Mouse (Mus musculus): ENCODE measurements around the gene Tm4sf4. TPM values are rescaled to one million over a fixed set of nuclear protein-coding genes. Genes with fewer than 3 reads are reported as not detected.

Gene Tm4sf4
- polyA plus RNA-seq, 1 experiment = 0.70 TPM

DNA sequence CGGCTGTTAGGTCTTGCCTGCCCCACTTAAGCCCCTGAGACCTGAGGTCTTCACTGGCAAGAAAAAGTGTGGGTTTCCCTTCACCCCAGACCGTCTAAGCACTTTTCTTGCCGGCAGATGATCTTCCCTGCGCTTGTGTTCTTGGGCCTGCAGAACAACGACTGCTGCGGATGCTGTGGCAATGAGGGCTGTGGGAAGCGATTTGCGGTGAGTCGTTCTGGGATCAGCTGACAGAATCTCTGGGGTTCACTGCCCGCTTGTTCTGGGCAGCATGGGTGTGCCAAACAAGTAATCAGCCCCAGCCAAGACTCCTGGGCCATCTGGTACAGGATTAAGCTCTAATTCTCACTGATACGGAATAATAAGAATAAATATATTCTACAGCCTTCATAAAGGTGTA is 1.2 kb downstream of the Tm4sf4 start:
- no peak overlapping the region for H3K27ac ChIP-seq (ENCODE audit: insufficient read depth, low read depth, low read length)
- WGBS = 92% methylated on average over 11 of the region's 11 CpGs
- H3K27me3 ChIP-seq (replicated peaks; ENCODE audit: control insufficient read depth, insufficient read depth, low read length) = no peaks in the 10 kb centered on the region
- TF ChIP-seq POLR2A (IDR thresholded peaks at IDR 0.05; ENCODE audit: low read depth, low read length) (no peak), CTCF (conservative IDR thresholded peaks at IDR 0.05; ENCODE audit: insufficient read depth, insufficient read length, low read depth, low read length) (no peak)
- H3K36me3 ChIP-seq (ENCODE audit: control insufficient read depth, insufficient read depth, low read length) = no peaks in the 10 kb centered on the region
- peaks cover 6% of the 10 kb centered on the region for H3K4me1 ChIP-seq (ENCODE audit: control insufficient read depth, insufficient read depth, low read length)
- H3K4me3 ChIP-seq (ENCODE audit: insufficient read depth, low read depth, low read length) = no peak overlapping the region
- no peak for DNase-seq

- no peaks in the 10 kb centered on the region for H3K36me3 ChIP-seq (ENCODE audit: control insufficient read depth, insufficient read depth, low read length)
- peaks cover 6% of the 10 kb centered on the region for H3K4me1 ChIP-seq (ENCODE audit: control insufficient read depth, insufficient read depth, low read length)
- no peak overlapping the region for H3K4me3 ChIP-seq (ENCODE audit: insufficient read depth, low read depth, low read length)
- H3K27me3 ChIP-seq (replicated peaks; ENCODE audit: control insufficient read depth, insufficient read depth, low read length) = no peaks in the 10 kb centered on the region
- 26% methylated on average over 5 of the region's 5 CpGs for WGBS
- DNase-seq = peak; percentile 17
- H3K27ac ChIP-seq (ENCODE audit: insufficient read depth, low read depth, low read length) = peak overlapping the region; percentile 31
- TF ChIP-seq POLR2A (IDR thresholded peaks at IDR 0.05; ENCODE audit: low read depth, low read length) = no peak
- no peak for TF ChIP-seq CTCF (conservative IDR thresholded peaks at IDR 0.05; ENCODE audit: insufficient read depth, insufficient read length, low read depth, low read length)
These were observed 3.8 kb downstream of the Tm4sf4 start for GRCm38 (mm10) chr3:57428682-57429464.

DNA sequence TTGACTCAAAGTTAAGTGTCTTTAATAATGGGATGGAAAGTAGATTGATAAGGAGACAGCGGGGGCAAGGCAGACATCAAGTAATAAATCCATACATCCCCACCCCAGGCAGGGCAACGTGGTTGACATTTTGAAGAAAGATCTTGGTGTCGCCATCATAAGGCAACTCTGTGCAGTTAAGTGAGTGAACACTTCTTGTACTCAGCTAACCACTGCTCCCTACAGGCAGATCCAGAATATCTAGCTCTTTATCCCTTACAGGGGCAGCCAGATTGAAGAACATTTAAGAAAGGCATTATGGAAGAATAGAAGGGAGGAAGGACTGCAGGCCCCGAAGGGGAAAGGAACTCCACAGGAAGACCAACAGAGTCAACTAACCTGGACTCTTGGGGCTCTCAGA is 4.4 kb downstream of the Tm4sf4 start:
- peak; percentile 53 for DNase-seq
- WGBS = 48% methylated on average over 4 of the region's 4 CpGs
- no peaks in the 10 kb centered on the region for H3K27me3 ChIP-seq (replicated peaks; ENCODE audit: control insufficient read depth, insufficient read depth, low read length)
- H3K36me3 ChIP-seq (ENCODE audit: control insufficient read depth, insufficient read depth, low read length) = no peaks in the 10 kb centered on the region
- H3K4me1 ChIP-seq (ENCODE audit: control insufficient read depth, insufficient read depth, low read length) = peaks cover 4% of the 10 kb centered on the region
- no peak overlapping the region for H3K27ac ChIP-seq (ENCODE audit: insufficient read depth, low read depth, low read length)
- no peak overlapping the region for H3K4me3 ChIP-seq (ENCODE audit: insufficient read depth, low read depth, low read length)
- TF ChIP-seq CTCF (conservative IDR thresholded peaks at IDR 0.05; ENCODE audit: insufficient read depth, insufficient read length, low read depth, low read length) = peak; percentile 32; the same call in 1 of the 2 replicates
- no peak for TF ChIP-seq POLR2A (IDR thresholded peaks at IDR 0.05; ENCODE audit: low read depth, low read length)

- no peak overlapping the region for H3K4me3 ChIP-seq (ENCODE audit: insufficient read depth, low read depth, low read length)
- no peaks in the 10 kb centered on the region for H3K36me3 ChIP-seq (ENCODE audit: control insufficient read depth, insufficient read depth, low read length)
- no peak for DNase-seq
- H3K27ac ChIP-seq (ENCODE audit: insufficient read depth, low read depth, low read length) = no peak overlapping the region
- TF ChIP-seq CTCF (conservative IDR thresholded peaks at IDR 0.05; ENCODE audit: insufficient read depth, insufficient read length, low read depth, low read length) (no peak), POLR2A (IDR thresholded peaks at IDR 0.05; ENCODE audit: low read depth, low read length) (no peak)
- H3K4me1 ChIP-seq (ENCODE audit: control insufficient read depth, insufficient read depth, low read length) = no peaks in the 10 kb centered on the region
- 55% methylated on average over 3 of the region's 3 CpGs for WGBS
- no peaks in the 10 kb centered on the region for H3K27me3 ChIP-seq (replicated peaks; ENCODE audit: control insufficient read depth, insufficient read depth, low read length)
These were observed 6.6 kb downstream of the Tm4sf4 start for GRCm38 (mm10) chr3:57431706-57432105.

GRCm38 (mm10) chr3:57435364-57435763 is 10.2 kb downstream of the Tm4sf4 start:
- no peak for DNase-seq
- TF ChIP-seq CTCF (conservative IDR thresholded peaks at IDR 0.05; ENCODE audit: insufficient read depth, insufficient read length, low read depth, low read length) = no peak
- no peak for TF ChIP-seq POLR2A (IDR thresholded peaks at IDR 0.05; ENCODE audit: low read depth, low read length)
- Histone ChIP-seq H3K36me3 (ENCODE audit: control insufficient read depth, insufficient read depth, low read length) (no peaks in the 10 kb centered on the region), H3K4me3 (ENCODE audit: insufficient read depth, low read depth, low read length) (no peak overlapping the region), H3K4me1 (ENCODE audit: control insufficient read depth, insufficient read depth, low read length) (no peaks in the 10 kb centered on the region), H3K27ac (ENCODE audit: insufficient read depth, low read depth, low read length) (no peak overlapping the region), H3K27me3 (replicated peaks; ENCODE audit: control insufficient read depth, insufficient read depth, low read length) (no peaks in the 10 kb centered on the region)
- WGBS = 71% methylated on average over 8 of the region's 8 CpGs

DNA sequence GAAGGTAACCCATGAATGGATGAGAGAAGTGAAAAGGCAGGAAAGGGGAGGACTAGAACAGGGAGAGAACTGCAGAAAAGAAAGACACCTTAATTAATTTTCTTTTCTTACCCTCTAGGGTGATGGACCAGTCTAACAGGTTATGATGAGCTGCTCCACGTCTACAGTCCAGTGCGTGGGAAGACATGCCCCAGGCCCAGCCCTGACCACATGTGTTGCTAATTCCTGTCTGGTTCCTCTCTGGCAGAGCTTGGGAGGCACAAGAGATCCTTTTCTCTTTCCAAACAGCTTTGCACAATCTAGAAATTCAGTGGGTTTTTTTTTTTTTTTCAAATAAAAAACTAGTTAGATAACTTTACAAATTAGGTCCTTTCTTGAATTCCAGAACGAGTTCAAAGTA is 15.8 kb downstream of the Tm4sf4 start:
- H3K4me3 ChIP-seq (ENCODE audit: insufficient read depth, low read depth, low read length) = no peak overlapping the region
- peaks cover 3% of the 10 kb centered on the region; the same call in 1 of the 2 replicates for H3K4me1 ChIP-seq (ENCODE audit: control insufficient read depth, insufficient read depth, low read length)
- DNase-seq = no peak
- 66% methylated on average over 3 of the region's 3 CpGs for WGBS
- no peaks in the 10 kb centered on the region for H3K36me3 ChIP-seq (ENCODE audit: control insufficient read depth, insufficient read depth, low read length)
- no peaks in the 10 kb centered on the region for H3K27me3 ChIP-seq (replicated peaks; ENCODE audit: control insufficient read depth, insufficient read depth, low read length)
- H3K27ac ChIP-seq (ENCODE audit: insufficient read depth, low read depth, low read length) = no peak overlapping the region
- TF ChIP-seq CTCF (conservative IDR thresholded peaks at IDR 0.05; ENCODE audit: insufficient read depth, insufficient read length, low read depth, low read length) (no peak), POLR2A (IDR thresholded peaks at IDR 0.05; ENCODE audit: low read depth, low read length) (no peak)

DNA sequence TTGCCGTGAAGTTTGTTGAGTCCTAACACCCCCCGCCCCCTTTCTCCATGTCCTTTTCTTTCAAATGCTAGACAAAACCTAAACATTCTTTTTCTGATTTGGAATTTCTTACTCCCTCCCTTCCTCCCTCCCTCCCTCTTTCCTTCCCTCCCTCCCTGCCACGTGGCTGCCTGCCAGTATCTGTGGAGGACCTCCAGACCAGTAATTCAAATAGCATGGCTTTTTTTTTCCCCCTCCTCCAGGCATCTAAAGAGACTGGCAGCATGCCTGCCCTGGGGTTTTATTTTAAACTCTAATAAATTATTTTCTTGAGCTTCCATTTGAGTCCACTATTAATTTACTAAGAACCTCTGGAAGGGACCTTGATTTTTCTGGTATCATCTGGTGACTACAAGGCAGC is 20.6 kb downstream of the Tm4sf4 start:
- peak; percentile 78 for DNase-seq
- 18% methylated on average over 3 of the region's 3 CpGs for WGBS
- H3K27me3 ChIP-seq (replicated peaks; ENCODE audit: control insufficient read depth, insufficient read depth, low read length) = no peaks in the 10 kb centered on the region
- H3K4me3 ChIP-seq (ENCODE audit: insufficient read depth, low read depth, low read length) = no peak overlapping the region
- H3K27ac ChIP-seq (ENCODE audit: insufficient read depth, low read depth, low read length) = no peak overlapping the region
- TF ChIP-seq CTCF (conservative IDR thresholded peaks at IDR 0.05; ENCODE audit: insufficient read depth, insufficient read length, low read depth, low read length) = no peak
- no peak for TF ChIP-seq POLR2A (IDR thresholded peaks at IDR 0.05; ENCODE audit: low read depth, low read length)
- no peaks in the 10 kb centered on the region for H3K36me3 ChIP-seq (ENCODE audit: control insufficient read depth, insufficient read depth, low read length)
- peaks cover 9% of the 10 kb centered on the region; the same call in 1 of the 2 replicates for H3K4me1 ChIP-seq (ENCODE audit: control insufficient read depth, insufficient read depth, low read length)

Measured in kidney, adult 2 months (tissue).